9 mouse cellular contexts compared by ENCODE assay signal in the genomic region with DNA sequence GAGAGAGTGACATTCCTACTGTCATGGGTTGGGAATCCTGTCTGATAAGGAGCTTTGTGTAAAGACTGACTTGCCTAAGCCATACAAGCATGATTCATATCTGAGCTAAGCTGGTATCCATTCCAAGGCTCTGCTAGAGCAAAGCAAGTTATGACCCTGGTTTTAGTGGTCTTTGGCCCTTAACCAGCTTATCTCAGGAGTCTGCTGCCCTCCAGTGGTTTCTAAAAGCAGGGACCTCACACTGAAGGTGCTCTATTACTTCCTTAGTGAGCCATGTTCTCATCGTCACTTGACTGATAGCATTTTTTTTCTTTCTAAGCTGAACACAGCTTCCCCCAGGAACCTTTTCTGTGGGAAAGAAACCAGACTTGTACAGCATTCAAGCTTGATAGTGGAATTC. TPM values are rescaled to one million over a fixed set of nuclear protein-coding genes. Genes with fewer than 3 reads are reported as not detected.
A peak's percentile ranks its signal among the peaks of the same experiment; 100 is the strongest.
DNase-seq lines count a peak whose midpoint lies in the region; ATAC-seq and TF ChIP-seq lines count a peak whose summit lies in the region.
"Had no signal": no experiment of that assay in that cellular context is flagged by ENCODE, and none has a peak within 500 bp of the region (broad histone marks: within the 10 kb centered on the region; RNA-seq: fewer than 3 reads in every experiment).

No protein-coding gene starts in this region.

- no peaks in the 10 kb centered on the region for H3K4me1 ChIP-seq in CH12.LX (ENCODE audit: control insufficient read depth in 1 of 2, insufficient read depth in 2 of 2)
- H3K4me1 ChIP-seq in limb, embryonic 10.5 days: no peaks in the 10 kb centered on the region

- no peak for TF ChIP-seq EP300 in CH12.LX (IDR thresholded peaks at IDR 0.05; ENCODE audit: low read length)

- H3K79me2 ChIP-seq in CH12.LX (replicated peaks; ENCODE audit: control insufficient read depth, extremely low read depth, insufficient read depth, poor library complexity, severe bottlenecking): no peaks in the 10 kb centered on the region; the same call in 1 of the 2 replicates

- 49% methylated on average over 1 of the region's 1 CpGs for WGBS in limb, embryonic 10.5 days

- H3K36me3 ChIP-seq in CH12.LX (replicated peaks in 1 of 2; ENCODE audit: control insufficient read depth in 1 of 2, insufficient read depth in 1 of 2, low read length in 1 of 2): peaks cover 71 to 90% of the 10 kb centered on the region in 2 experiments
- peaks cover 97% of the 10 kb centered on the region for H3K36me3 ChIP-seq in limb, embryonic 10.5 days

- no peaks in the 10 kb centered on the region for H3K9me3 ChIP-seq in CH12.LX (replicated peaks; ENCODE audit: low read length)
- no peaks in the 10 kb centered on the region for H3K9me3 ChIP-seq in limb, embryonic 10.5 days (replicated peaks)

- TF ChIP-seq CTCF in layer of hippocampus, adult 2 months (conservative IDR thresholded peaks at IDR 0.05): peak; percentile 81
- peak; percentile 40 to 86; a peak in 3 of 4 replicates for TF ChIP-seq CTCF in CH12.LX (conservative IDR thresholded peaks at IDR 0.05 in 1 of 2, IDR thresholded peaks at IDR 0.05 in 1 of 2; ENCODE audit: low read depth in 2 of 2, low read length in 2 of 2)

- H3K4me3 ChIP-seq in layer of hippocampus, adult 2 months: no peak overlapping the region
- no peak overlapping the region for H3K4me3 ChIP-seq in CH12.LX (replicated peaks in 1 of 3; ENCODE audit: low read depth in 2 of 3, low read length in 2 of 3, poor library complexity in 1 of 3)
- no peak overlapping the region for H3K4me3 ChIP-seq in limb, embryonic 10.5 days

- 0 out of 2 replicates have a peak overlapping the region, but pooled peaks have one; percentile 6 for H3K27ac ChIP-seq in layer of hippocampus, adult 2 months
- H3K27ac ChIP-seq in CH12.LX (ENCODE audit: insufficient read depth, low read depth): no peak overlapping the region
- no peak overlapping the region for H3K27ac ChIP-seq in limb, embryonic 10.5 days
- H3K27ac ChIP-seq: macrophage had no signal

- 0 out of 2 replicates have a peak, but pooled peaks have one; percentile 18 for TF ChIP-seq POLR2A in CH12.LX (IDR thresholded peaks at IDR 0.05; ENCODE audit: low read depth, low read length)

- dilution Hi-C loops in CH12.LX (cut with MboI; ENCODE audit: extremely low pct_ligation_motif_present, extremely low pct_unique_long_range_greater_than_20kb, low sequenced_read_pairs): no loop called here

- peak in 1 of 2 experiments; percentile 27 for DNase-seq in layer of hippocampus, adult 2 months (ENCODE audit: low spot score in 2 of 2)
- no peak for DNase-seq in layer of hippocampus, postnatal 25 days (ENCODE audit: extremely low spot score in 1 of 2, low spot score in 1 of 2)
- peak; percentile 71 for DNase-seq in CH12.LX (ENCODE audit: extremely low read depth)
- DNase-seq in limb, embryonic 10.5 days (ENCODE audit: low spot score): peak; percentile 35
- DNase-seq in right cerebral cortex, postnatal 14 days: no peak

- in situ Hi-C loops in CH12.LX (cut with MboI; ENCODE audit: low pct_ligation_motif_present, low pct_unique_long_range_greater_than_20kb, low sequenced_read_pairs): no loop called here

- no peaks in the 10 kb centered on the region for H3K27me3 ChIP-seq in CH12.LX (replicated peaks)
- no peaks in the 10 kb centered on the region for H3K27me3 ChIP-seq in limb, embryonic 10.5 days (ENCODE audit: low read depth, poor library complexity, severe bottlenecking)

- no peak overlapping the region for H3K9ac ChIP-seq in CH12.LX (ENCODE audit: insufficient read depth, low read depth)

- peak; percentile 82 for TF ChIP-seq RAD21 in CH12.LX (IDR thresholded peaks at IDR 0.05; ENCODE audit: low read depth, low read length)

- no peak overlapping the region for H3K4me2 ChIP-seq in CH12.LX (ENCODE audit: insufficient read depth, low read depth, poor library complexity, severe bottlenecking)

- peak; percentile 28 for ATAC-seq in activated CD4-positive, CD25-positive, alpha-beta regulatory T cell, adult 4 months
- ATAC-seq in erythroblast, adult 5-6 weeks (replicated peaks; ENCODE audit: low FRiP score, poor library complexity, severe bottlenecking): 0 out of 2 replicates have a peak, but pooled peaks have one; percentile 29
- ATAC-seq in neutrophil, adult 5-6 weeks (ENCODE audit: extremely low read depth, insufficient number of reproducible peaks, low FRiP score, poor library complexity, severe bottlenecking): peak; percentile 64; the same call in 1 of the 2 replicates

TF ChIP-seq in CH12.LX, 34 proteins besides CTCF, POLR2A, EP300 and RAD21 (continues in another document):
- TF ChIP-seq CHD2 (IDR thresholded peaks at IDR 0.05; ENCODE audit: low read length) (no peak), KAT2A (IDR thresholded peaks at IDR 0.05; ENCODE audit: insufficient replicate concordance, low read length) (no peak), ZMIZ1 (IDR thresholded peaks at IDR 0.05; ENCODE audit: low read depth, low read length) (no peak), JUND (conservative IDR thresholded peaks at IDR 0.05; ENCODE audit: low read depth, low read length) (no peak), JUN (IDR thresholded peaks at IDR 0.05; ENCODE audit: insufficient read depth, low read depth, low read length) (no peak), NRF1 (IDR thresholded peaks at IDR 0.05; ENCODE audit: low read depth, low read length) (no peak), CHD1 (IDR thresholded peaks at IDR 0.05; ENCODE audit: low read depth, low read length) (no peak), USF2 (conservative IDR thresholded peaks at IDR 0.05; ENCODE audit: low read depth, low read length) (no peak), RCOR1 (conservative IDR thresholded peaks at IDR 0.05; ENCODE audit: low read depth, low read length) (no peak), GABPA (IDR thresholded peaks at IDR 0.05; ENCODE audit: insufficient replicate concordance, low read depth, low read length) (no peak), SMC3 (IDR thresholded peaks at IDR 0.05; ENCODE audit: low read depth, low read length) (peak; percentile 76), IRF4 (IDR thresholded peaks at IDR 0.05; ENCODE audit: low read depth, low read length) (peak; percentile 90), ZNF384 (IDR thresholded peaks at IDR 0.05; ENCODE audit: low read depth, low read length) (peak; percentile 44; the same call in 1 of the 2 replicates), ZC3H11A (IDR thresholded peaks at IDR 0.05; ENCODE audit: low read depth, low read length) (no peak; the same call in 1 of the 2 replicates), MXI1 (IDR thresholded peaks at IDR 0.05; ENCODE audit: low read depth, low read length) (no peak), UBTF (IDR thresholded peaks at IDR 0.05; ENCODE audit: low read depth, low read length) (no peak), MAZ (IDR thresholded peaks at IDR 0.05; ENCODE audit: low read depth, low read length) (no peak)

RNA-seq across cellular contexts. Expression of a gene that starts 12.0 kb away (rescaled TPM):
- total RNA-seq in layer of hippocampus, adult 2 months (2021): 10 to 100 TPM; 25.8 to 30.4 TPM
- total RNA-seq in layer of hippocampus, postnatal 25 days (2021): 10 to 100 TPM; 24.6 to 27.4 TPM
- 38.7 and 44.1 TPM in 2 replicates for total RNA-seq in CH12.LX (2012; rRNA removed)
- total RNA-seq in CH12.LX (2014; rRNA removed): 65.1 and 79.5 TPM in 2 replicates
- polyA plus RNA-seq in CH12.LX (2012; ENCODE audit: insufficient read length, low read depth): 60.0 and 62.5 TPM in 2 replicates
- 10 to 100 TPM; 20.6 to 22.5 TPM for polyA plus RNA-seq in activated CD4-positive, CD25-positive, alpha-beta regulatory T cell, adult 4 months (2017; shearing (Covaris generic))
- total RNA-seq in erythroblast, adult 5-6 weeks (2015; ENCODE audit: low replicate concordance): 3.3 and 23.6 TPM in 2 replicates
- total RNA-seq in erythroblast, adult 5-6 weeks (2017; ENCODE audit: low replicate concordance): 14.6 and 19.7 TPM in 2 replicates
- 42.0 and 46.6 TPM in 2 replicates for polyA plus RNA-seq in limb, embryonic 10.5 days (2016; fragmentation: Nextera tagmentation; extraction: Ambion mirVana)
- total RNA-seq in neutrophil, adult 5-6 weeks (2017): 61.8 and 67.5 TPM in 2 replicates

RNA-seq across cellular contexts. Expression of a gene that starts 12.0 kb away (rescaled TPM):
- 10 to 100 TPM; 34.2 to 38.2 TPM for total RNA-seq in layer of hippocampus, adult 2 months (2021)
- total RNA-seq in layer of hippocampus, postnatal 25 days (2021): 10 to 100 TPM; 33.1 to 34.2 TPM
- total RNA-seq in CH12.LX (2012; rRNA removed): 83.7 and 87.3 TPM in 2 replicates
- total RNA-seq in CH12.LX (2014; rRNA removed): 69.5 and 73.9 TPM in 2 replicates
- polyA plus RNA-seq in CH12.LX (2012; ENCODE audit: insufficient read length, low read depth): 48.4 and 56.5 TPM in 2 replicates
- 10 to 100 TPM; 19.5 to 31.6 TPM for polyA plus RNA-seq in activated CD4-positive, CD25-positive, alpha-beta regulatory T cell, adult 4 months (2017; shearing (Covaris generic))
- 0.77 and 3.1 TPM in 2 replicates for total RNA-seq in erythroblast, adult 5-6 weeks (2015; ENCODE audit: low replicate concordance)
- total RNA-seq in erythroblast, adult 5-6 weeks (2017; ENCODE audit: low replicate concordance): 3.2 and 7.5 TPM in 2 replicates
- polyA plus RNA-seq in limb, embryonic 10.5 days (2016; fragmentation: Nextera tagmentation; extraction: Ambion mirVana): 76.4 and 88.2 TPM in 2 replicates
- 21.4 and 21.5 TPM in 2 replicates for total RNA-seq in neutrophil, adult 5-6 weeks (2017)

RNA-seq across cellular contexts. Expression of a gene that starts 30.1 kb away (rescaled TPM):
- total RNA-seq in layer of hippocampus, adult 2 months (2021): 10 to 100 TPM; 24.6 to 26.7 TPM
- total RNA-seq in layer of hippocampus, postnatal 25 days (2021): 10 to 100 TPM; 19.8 to 24.9 TPM
- total RNA-seq in CH12.LX (2012; rRNA removed) (24.2 and 27.8 TPM in 2 replicates), CH12.LX (2014; rRNA removed) (29.5 and 32.6 TPM in 2 replicates)
- 61.8 and 67.1 TPM in 2 replicates for polyA plus RNA-seq in CH12.LX (2012; ENCODE audit: insufficient read length, low read depth)
- 10 to 100 TPM; 26.2 to 33.6 TPM for polyA plus RNA-seq in activated CD4-positive, CD25-positive, alpha-beta regulatory T cell, adult 4 months (2017; shearing (Covaris generic))
- 2.5 and 3.8 TPM in 2 replicates for total RNA-seq in erythroblast, adult 5-6 weeks (2015; ENCODE audit: low replicate concordance)
- 2.2 and 2.5 TPM in 2 replicates for total RNA-seq in erythroblast, adult 5-6 weeks (2017; ENCODE audit: low replicate concordance)
- 85.3 and 94.5 TPM in 2 replicates for polyA plus RNA-seq in limb, embryonic 10.5 days (2016; fragmentation: Nextera tagmentation; extraction: Ambion mirVana)
- total RNA-seq in neutrophil, adult 5-6 weeks (2017): 9.3 and 11.3 TPM in 2 replicates

RNA-seq across cellular contexts. Expression of a gene that starts 48.5 kb away (rescaled TPM):
- 10 to 100 TPM; 21.7 to 21.8 TPM for total RNA-seq in layer of hippocampus, adult 2 months (2021)
- 10 to 100 TPM; 19.4 to 23.1 TPM for total RNA-seq in layer of hippocampus, postnatal 25 days (2021)
- total RNA-seq in CH12.LX (2012; rRNA removed) (6.3 and 7.0 TPM in 2 replicates), CH12.LX (2014; rRNA removed) (6.3 and 6.9 TPM in 2 replicates)
- polyA plus RNA-seq in CH12.LX (2012; ENCODE audit: insufficient read length, low read depth): 7.0 and 8.0 TPM in 2 replicates
- polyA plus RNA-seq in activated CD4-positive, CD25-positive, alpha-beta regulatory T cell, adult 4 months (2017; shearing (Covaris generic)): 1 to 10 TPM; 1.9 to 4.0 TPM
- total RNA-seq in erythroblast, adult 5-6 weeks (2015; ENCODE audit: low replicate concordance): 5.2 and 6.3 TPM in 2 replicates
- 3.1 and 5.4 TPM in 2 replicates for total RNA-seq in erythroblast, adult 5-6 weeks (2017; ENCODE audit: low replicate concordance)
- 10.8 and 13.4 TPM in 2 replicates for polyA plus RNA-seq in limb, embryonic 10.5 days (2016; fragmentation: Nextera tagmentation; extraction: Ambion mirVana)
- total RNA-seq in neutrophil, adult 5-6 weeks (2017): 8.5 and 13.6 TPM in 2 replicates

Comparison
In these comparisons a context has a peak if more than half of its experiments do, and no peak if none do; other contexts are left out.
1. DNase-seq: peak in CH12.LX (single experiment) and limb, embryonic 10.5 days (single experiment); none in layer of hippocampus, postnatal 25 days (0 of 2) and right cerebral cortex, postnatal 14 days (single experiment).
2. Peak in every context shown above with its lines, with median percentiles within 50 percentile points of each other: ATAC-seq.